9 mouse cellular contexts compared by ENCODE assay signal in the genomic region with DNA sequence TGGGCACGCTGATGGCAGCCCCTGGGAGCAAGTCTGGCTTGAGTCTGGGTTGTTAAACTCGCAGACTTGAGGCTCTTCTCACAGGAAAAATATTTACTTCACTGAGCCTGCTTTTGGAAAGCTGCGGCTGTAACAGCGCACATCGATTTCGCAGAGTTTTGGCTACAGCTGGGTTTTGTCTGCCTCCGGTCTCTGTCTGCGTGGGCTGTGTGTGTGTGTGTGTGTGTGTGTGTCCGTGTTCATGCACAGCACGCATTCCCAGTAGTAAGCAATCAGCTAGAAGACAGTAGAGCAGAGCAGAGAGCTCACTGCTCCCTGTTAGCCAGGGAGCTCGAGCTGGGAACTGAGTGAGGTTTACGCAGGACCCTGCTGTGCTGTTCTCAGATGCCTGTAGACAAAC. TPM values are rescaled to one million over a fixed set of nuclear protein-coding genes. Genes with fewer than 3 reads are reported as not detected.
DNase-seq lines count a peak whose midpoint lies in the region; TF ChIP-seq lines count a peak whose summit lies in the region.
"Had no signal": no experiment of that assay in that cellular context is flagged by ENCODE, and none has a peak within 500 bp of the region (broad histone marks: within the 10 kb centered on the region; RNA-seq: fewer than 3 reads in every experiment).

No protein-coding gene starts in this region.

- no peak for TF ChIP-seq POLR2A in kidney, adult 2 months (IDR thresholded peaks at IDR 0.05; ENCODE audit: low read depth, low read length)

- TF ChIP-seq CTCF in kidney, adult 2 months (conservative IDR thresholded peaks at IDR 0.05; ENCODE audit: insufficient read depth, insufficient read length, low read depth, low read length): no peak

- no peak overlapping the region for H3K27ac ChIP-seq in kidney, adult 2 months (ENCODE audit: insufficient read depth, low read depth, low read length)
- H3K27ac ChIP-seq: macrophage had no signal

- H3K4me1 ChIP-seq in kidney, adult 2 months (ENCODE audit: control insufficient read depth, insufficient read depth, low read length): no peaks in the 10 kb centered on the region

- 61% methylated on average over 12 of the region's 12 CpGs for WGBS in kidney, adult 2 months

- H3K36me3 ChIP-seq in kidney, adult 2 months (ENCODE audit: control insufficient read depth, insufficient read depth, low read length): no peaks in the 10 kb centered on the region

- H3K4me3 ChIP-seq in kidney, adult 2 months (ENCODE audit: insufficient read depth, low read depth, low read length): no peak overlapping the region

- intact Hi-C loops in heart, postnatal 10 days (cut with DNase I): no loop called here

- H3K27me3 ChIP-seq in kidney, adult 2 months (replicated peaks; ENCODE audit: control insufficient read depth, insufficient read depth, low read length): no peaks in the 10 kb centered on the region

- peak; percentile 66 for DNase-seq in kidney, adult 2 months
- DNase-seq in kidney, adult 11 months: no peak
- DNase-seq in heart, postnatal 10 days: peak; percentile 78
- peak; percentile 45 to 63 for DNase-seq in layer of hippocampus, postnatal 14 days (ENCODE audit: low spot score in 2 of 2)
- DNase-seq in right cerebral cortex, postnatal 14 days: peak; percentile 72
- no peak for DNase-seq in cerebellum, adult 18-20 months
- DNase-seq in cerebellum, postnatal 14 days: no peak
- no peak for DNase-seq in spleen, postnatal 14 days (ENCODE audit: low spot score in 2 of 2)

RNA-seq across cellular contexts. Expression of a gene that starts 14.8 kb away (rescaled TPM):
- 12.3 and 13.0 TPM in 2 replicates for polyA plus RNA-seq in kidney, adult 2 months (2012; rRNA removed)
- under 1 TPM; 0.91 to 0.97 TPM for total RNA-seq in heart, postnatal 10 days (2021)
- under 1 TPM; 0.14 to 0.21 TPM for total RNA-seq in layer of hippocampus, postnatal 14 days (2021)
- polyA plus RNA-seq: macrophage had no signal

RNA-seq across cellular contexts. Expression of a gene that starts 55.6 kb away (rescaled TPM):
- 41.0 and 44.4 TPM in 2 replicates for polyA plus RNA-seq in kidney, adult 2 months (2012; rRNA removed)
- total RNA-seq in heart, postnatal 10 days (2021): 1 to 10 TPM; 3.4 to 4.9 TPM
- 1 to 10 TPM; 3.4 to 5.3 TPM for total RNA-seq in layer of hippocampus, postnatal 14 days (2021)
- polyA plus RNA-seq: macrophage had no signal

Comparison
In these comparisons a context has a peak if more than half of its experiments do, and no peak if none do; other contexts are left out.
1. DNase-seq: peak in kidney, adult 2 months (single experiment), heart, postnatal 10 days (2 of 2), layer of hippocampus, postnatal 14 days (2 of 2) and right cerebral cortex, postnatal 14 days (single experiment); none in kidney, adult 11 months (single experiment), cerebellum, adult 18-20 months (0 of 2), cerebellum, postnatal 14 days (0 of 2) and spleen, postnatal 14 days (0 of 2).